Mouse (Mus musculus) MN1 (cell line): ENCODE measurements around the gene Fbxw10.

Experiments
- DNase-seq: peaks from one replicate; pipeline ENCODE4 v3.0.0-alpha.2; 2016; ENCODE audit warnings: low spot score

Fbxw10 gene

DNA sequence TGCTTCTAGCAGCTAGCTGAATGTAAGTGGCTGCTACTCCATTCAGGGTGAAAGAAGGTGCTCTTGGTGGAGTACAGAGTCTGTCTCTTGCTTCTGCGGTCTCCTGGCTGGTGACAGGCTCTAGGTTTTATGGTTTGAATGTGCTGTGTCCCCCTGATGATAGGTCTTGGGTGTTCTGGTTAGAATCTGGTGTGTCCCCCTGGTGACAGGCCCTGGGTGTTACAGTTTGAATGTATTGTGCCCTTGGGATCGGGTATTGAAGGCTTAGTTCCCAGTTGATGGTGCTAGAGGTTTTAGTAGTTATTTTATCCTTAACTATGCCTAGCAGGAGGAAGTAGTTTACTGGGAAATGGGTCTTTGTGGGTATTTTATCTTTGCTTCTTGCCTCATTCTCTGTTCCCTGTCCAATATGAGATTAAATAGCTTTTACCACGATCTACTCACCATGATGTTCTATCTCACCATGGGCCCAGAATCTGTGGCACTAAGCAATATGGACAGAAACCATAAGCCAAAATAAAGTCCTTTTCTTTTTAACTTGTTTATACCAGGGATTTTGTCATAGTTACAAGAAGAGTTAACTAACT is 62.9 kb downstream of the Fbxw10 start:
- DNase-seq: no peak

DNA sequence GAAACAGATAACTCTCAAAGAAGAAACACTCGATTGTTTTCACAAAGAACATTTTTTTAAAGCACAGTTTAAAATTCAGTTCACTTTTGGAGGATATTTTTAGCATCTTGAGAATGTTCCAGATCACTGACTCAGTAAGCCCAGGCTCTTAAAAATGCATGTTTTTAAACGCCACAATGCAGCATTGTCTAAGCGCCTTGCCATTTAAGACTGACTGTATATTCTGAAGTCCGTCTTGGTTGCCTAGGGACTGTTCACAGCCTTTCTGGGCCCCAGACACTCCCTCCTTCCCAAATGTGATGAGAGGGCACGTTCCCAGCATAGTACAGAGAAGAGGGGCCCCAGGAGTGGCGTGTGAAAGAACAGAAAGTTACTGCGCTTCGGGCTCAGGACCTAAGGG is 64.5 kb downstream of the Fbxw10 start:
- DNase-seq: no peak

DNA sequence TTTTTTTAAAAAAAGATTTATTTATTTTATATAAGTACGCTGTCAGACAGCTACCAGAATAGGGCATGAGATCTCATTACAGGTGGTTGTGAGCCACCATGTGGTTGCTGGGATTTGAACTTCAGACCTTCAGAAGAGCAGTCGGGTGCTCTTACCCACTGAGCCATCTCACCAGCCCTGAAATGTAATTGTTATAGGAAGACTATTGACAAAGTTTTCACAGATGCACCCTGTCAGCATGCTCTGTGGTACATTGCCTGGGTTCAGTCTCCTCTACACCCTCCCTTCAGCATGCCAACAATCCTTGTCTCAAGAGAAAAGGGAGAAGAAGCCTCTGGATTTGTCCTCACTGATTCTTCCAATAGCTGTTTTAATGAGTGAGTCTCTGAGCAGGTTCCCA is 66.3 kb downstream of the Fbxw10 start:
- no peak for DNase-seq

DNA sequence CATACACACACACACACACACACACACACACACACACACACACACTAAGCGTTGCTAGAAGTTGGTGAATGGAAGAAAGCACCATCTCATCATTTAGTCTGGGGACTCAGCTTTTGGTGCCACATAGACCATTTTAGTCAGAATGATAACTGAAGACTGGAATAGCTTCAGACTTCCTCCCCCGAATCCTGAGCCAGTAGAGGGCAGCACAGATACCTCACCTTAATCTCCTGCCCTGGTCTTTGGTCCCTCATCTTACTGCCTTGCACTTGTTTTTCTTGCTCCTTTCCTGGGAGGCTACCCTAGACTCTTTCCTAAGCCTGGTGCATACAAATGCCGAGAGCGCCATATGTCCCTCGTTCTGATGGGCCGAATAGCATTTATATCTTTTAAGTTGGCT is 67.7 kb downstream of the Fbxw10 start:
- no peak for DNase-seq

DNA sequence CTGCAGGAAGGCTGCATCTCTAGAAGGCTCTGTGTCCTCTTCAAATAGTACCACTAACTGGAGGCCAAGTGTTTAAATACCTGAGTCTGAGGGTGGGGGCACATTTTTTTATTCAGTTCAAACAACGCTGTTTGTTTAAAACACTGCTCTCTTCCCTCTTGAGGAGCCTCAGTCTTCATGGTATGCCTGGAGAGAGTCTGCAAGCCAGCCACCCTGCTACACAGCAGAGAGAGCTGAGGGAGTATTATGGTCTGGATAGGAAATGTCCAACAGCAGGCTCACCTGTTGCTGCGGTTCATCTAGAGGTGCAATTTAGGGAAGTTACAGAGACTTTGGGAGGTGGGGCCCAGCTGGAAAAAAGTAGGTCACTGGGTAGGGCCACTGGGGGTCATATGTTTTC is 68.6 kb downstream of the Fbxw10 start:
- no peak for DNase-seq

DNA sequence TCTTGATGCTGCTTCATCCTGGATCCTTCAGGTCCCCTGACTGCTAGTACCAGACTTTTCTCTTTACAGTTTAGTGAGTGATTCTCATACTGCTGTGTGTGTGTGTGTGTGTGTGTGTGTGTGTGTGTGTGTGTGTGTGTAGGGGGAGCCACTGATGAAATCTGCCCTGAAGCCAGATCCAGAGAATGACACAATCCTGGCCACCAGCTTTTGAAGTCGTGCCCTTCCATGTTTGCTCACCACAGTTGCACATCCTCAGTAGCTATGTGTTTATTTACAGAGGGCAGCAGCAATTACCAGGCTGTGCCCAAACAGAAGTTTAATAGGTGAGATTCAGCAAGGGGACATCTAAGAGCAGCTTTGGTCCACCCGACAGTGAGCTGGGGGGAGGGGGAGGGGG is 69.9 kb downstream of the Fbxw10 start:
- DNase-seq: no peak

DNA sequence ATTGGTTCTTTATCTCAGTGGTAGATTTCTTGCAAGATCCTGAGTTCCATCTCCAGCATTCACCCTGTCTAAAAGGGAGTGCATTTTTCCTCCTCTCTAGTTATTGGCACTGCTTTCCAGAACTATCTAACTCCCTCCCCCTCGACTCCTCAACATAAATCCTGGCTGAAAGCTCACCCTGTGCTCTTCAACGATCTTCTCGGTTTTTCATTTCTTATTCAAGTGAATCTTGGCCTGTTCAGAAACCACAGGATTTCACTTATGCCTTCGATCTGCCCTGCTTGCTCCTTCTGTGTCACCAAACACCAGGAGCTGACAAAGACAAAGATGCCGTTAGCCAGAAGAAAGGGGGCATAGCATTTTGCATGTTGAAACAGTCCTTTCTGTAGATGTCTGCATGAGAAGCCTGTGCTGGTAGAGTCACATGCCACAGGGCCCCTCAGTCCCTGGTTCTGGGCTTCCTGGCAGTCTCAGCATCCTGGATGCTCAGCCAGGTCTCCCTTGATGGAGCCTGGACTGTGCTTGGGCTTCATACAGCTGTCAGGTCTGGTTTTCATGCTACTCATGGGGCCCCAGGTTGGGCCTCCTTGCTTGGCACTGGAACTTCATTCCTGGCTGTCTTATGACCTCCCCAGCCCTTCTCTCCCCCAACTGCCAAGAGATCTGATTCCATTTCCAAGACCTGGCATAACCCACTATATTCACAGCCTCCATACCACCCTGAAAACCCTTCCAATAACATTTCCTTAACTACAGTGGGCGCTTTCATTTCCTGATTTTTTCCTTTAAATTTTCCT is 73.3 kb downstream of the Fbxw10 start:
- DNase-seq: no peak

DNA sequence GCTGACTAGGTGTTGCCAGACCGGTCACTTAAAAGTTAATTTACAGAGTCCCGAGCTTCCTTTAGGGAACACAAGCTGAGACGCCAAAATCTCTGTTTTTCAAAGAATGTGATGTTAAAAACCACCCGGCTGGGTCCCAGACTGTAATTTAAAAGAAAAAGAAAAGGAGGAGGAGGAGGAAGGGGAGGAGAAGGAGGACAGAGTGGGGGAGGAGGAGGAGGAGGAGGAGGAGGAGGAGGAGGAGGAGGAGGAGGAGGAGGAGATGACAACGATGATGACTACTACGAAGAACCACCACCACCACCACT is 73.8 kb downstream of the Fbxw10 start:
- DNase-seq: no peak

DNA sequence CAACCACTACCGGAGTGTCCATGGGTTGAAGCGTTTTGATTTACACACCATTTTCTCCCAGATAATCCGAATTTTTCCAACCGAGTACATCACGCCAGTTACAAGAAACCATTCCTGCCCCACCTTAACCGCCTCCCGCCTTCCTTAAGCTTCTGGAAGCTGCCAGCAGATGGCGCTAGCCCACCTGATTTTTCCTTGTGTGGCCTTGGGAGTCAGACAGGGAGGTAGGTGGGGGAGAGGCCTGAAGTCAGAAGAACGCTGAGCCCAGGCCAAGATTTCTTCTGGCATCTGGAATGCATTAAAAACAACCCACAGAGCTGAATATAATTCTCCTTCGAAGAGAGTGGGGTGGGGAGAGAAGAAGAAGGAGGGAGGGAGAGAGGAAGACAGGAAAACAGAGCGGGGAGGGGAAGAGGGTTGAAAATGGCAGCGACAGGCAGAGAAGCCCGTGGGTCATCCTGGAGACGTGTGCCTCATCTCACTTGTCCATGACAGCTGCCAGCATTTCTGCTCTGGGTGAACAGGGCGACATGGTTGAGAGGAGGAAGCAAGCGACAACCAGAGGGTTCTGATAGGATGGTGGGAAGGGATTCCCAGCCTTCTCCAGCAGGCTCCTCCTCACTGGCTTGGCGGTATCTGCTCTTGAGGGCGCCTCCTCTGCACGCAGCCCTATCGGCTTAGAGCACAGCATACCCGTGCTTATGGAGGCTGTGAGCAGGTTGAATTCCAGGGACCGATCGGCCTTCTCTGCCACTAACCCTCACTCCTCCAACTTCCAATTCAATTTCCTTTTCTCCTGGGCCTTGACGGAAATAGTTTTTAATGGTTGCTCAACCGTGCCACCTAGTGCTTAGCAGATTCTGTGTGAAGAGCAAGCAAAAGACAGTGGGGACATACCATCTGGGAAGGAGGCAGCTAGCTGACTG is 74.4 kb downstream of the Fbxw10 start:
- peak; percentile 95 for DNase-seq

DNA sequence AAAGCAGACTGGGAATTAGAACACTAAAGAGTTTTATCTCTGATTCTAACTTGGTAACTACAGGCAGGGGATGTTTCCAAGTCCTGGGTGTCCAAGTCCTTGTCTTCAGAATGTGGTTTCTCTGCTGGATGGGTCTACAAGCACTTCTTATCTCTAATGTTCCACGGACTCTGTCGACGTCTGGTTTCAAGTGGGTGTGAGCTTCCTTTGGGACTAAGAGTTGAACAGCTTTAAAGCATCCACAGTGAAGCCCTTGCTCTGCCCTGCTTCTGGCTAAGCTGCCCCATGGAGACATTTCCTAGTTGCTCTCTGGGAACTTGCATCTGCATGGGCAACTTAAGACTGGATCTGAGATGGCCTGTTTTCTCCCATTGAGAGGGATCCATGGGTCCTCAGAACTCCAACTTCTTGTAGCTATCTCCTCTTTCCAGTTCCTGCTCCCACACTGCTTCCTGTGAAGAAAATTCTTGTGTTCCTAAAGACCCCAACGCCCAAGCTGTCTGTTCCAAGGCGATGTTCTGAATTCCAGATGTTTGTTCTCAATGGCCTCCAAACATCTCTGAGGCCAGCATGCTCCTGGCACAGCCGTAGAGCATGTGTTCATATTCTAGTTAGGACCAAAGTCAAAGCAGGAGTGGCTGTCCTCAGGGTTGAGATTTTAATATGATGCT is 77.4 kb downstream of the Fbxw10 start:
- DNase-seq: no peak
